Mouse (Mus musculus): ENCODE data around the gene Hltf. TPM values are rescaled to one million over a fixed set of nuclear protein-coding genes. Genes with fewer than 3 reads are reported as not detected.

Gene Hltf
- polyA plus RNA-seq, 1 experiment: 3.9 TPM

DNA sequence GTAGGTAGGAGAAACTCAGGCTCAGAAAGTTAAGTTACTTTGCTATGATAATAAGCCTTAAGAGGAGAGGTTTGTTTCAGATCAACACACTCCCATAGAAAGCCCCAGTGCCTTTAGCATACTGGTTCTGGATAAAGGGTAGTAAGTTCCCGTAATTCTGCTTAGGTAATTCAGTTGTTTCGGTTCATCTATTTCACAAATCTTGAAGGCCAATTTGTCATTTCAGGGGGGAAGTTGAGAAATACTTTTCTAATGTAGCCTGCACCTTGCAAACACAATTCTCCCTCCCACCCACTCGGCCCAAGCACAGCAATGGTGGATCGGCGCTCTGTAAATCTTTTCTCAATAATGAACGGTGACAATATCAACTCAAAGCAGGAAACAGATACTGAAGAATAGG lies 97.9 kb downstream of the Hltf start:
- no peak for DNase-seq (ENCODE audit: low read depth in 1 of 2, low spot score in 2 of 2)
- WGBS: 24% methylated on average over 6 of the region's 6 CpGs
- Histone ChIP-seq H3K4me1 (ENCODE audit: control insufficient read depth, insufficient read depth, insufficient read length) (peaks cover 7% of the 10 kb centered on the region), H3K27me3 (ENCODE audit: control insufficient read depth, insufficient read depth, low read length) (no peaks in the 10 kb centered on the region), H3K36me3 (ENCODE audit: control insufficient read depth, insufficient read depth, low read length) (no peaks in the 10 kb centered on the region), H3K27ac (ENCODE audit: insufficient read depth, low read length) (no peak overlapping the region), H3K4me3 (ENCODE audit: extremely low read depth, insufficient read depth, insufficient read length) (no peak overlapping the region; the same call in 1 of the 2 replicates)
- no peak for TF ChIP-seq CTCF (IDR thresholded peaks at IDR 0.05; ENCODE audit: extremely low read depth, insufficient read depth, insufficient read length, insufficient replicate concordance)
- TF ChIP-seq POLR2A (IDR thresholded peaks at IDR 0.05; ENCODE audit: low read depth, low read length): no peak

GRCm38 (mm10) chr3:20167487-20167886 lies 109.9 kb downstream of the Hltf start:
- WGBS: 89% methylated on average over 1 of the region's 1 CpGs
- Histone ChIP-seq H3K4me3 (ENCODE audit: extremely low read depth, insufficient read depth, insufficient read length) (no peak overlapping the region), H3K36me3 (ENCODE audit: control insufficient read depth, insufficient read depth, low read length) (no peaks in the 10 kb centered on the region), H3K27ac (ENCODE audit: insufficient read depth, low read length) (no peak overlapping the region), H3K4me1 (ENCODE audit: control insufficient read depth, insufficient read depth, insufficient read length) (no peaks in the 10 kb centered on the region), H3K27me3 (ENCODE audit: control insufficient read depth, insufficient read depth, low read length) (no peaks in the 10 kb centered on the region)
- DNase-seq (ENCODE audit: low read depth in 1 of 2, low spot score in 2 of 2): no peak
- TF ChIP-seq CTCF (IDR thresholded peaks at IDR 0.05; ENCODE audit: extremely low read depth, insufficient read depth, insufficient read length, insufficient replicate concordance): no peak
- no peak for TF ChIP-seq POLR2A (IDR thresholded peaks at IDR 0.05; ENCODE audit: low read depth, low read length)

Other genes with a start within 250 kb of the Hltf start
- 5.1 and 6.3 TPM in 2 replicates for gene Cp, start 100.8 kb upstream of the Hltf start, polyA plus RNA-seq (2012; rRNA removed)
- gene Hps3, start 22.5 kb upstream of the Hltf start, polyA plus RNA-seq (2012; rRNA removed): 58.4 and 97.2 TPM in 2 replicates
- gene Gyg, start 97.5 kb downstream of the Hltf start, polyA plus RNA-seq (2012; rRNA removed): 11.0 and 12.1 TPM in 2 replicates
- gene Cpa3, start 184.4 kb downstream of the Hltf start, polyA plus RNA-seq (2012; rRNA removed): 0.15 and 0.30 TPM in 2 replicates
- 211 and 326 TPM in 2 replicates for gene Cpb1, start 217.9 kb downstream of the Hltf start, polyA plus RNA-seq (2012; rRNA removed)